Mouse (Mus musculus): ENCODE measurements around the gene Ggact. TPM values are rescaled to one million over a fixed set of nuclear protein-coding genes. Genes with fewer than 3 reads are reported as not detected.

Ggact gene
- total RNA-seq, 1 experiment: 13.6 TPM

DNA sequence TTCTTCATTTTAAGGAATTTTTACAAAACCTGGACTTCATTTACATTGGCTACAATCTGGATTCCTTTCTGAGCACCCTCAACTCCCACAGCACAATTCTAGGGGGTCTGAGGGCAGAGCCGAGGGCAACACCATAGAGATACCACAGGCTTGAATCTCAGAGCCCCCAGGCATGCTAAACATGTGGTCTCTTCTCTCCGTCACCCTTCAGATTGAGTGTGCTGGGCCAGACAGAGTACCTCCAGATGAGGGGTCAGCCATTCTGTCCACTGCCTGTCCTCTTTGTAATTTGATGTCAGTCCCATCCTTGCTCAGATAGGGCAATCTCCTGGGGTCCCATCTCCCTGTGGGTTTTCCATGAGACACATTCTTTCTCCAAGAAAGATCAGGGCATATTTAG, 31.9 kb downstream of the Ggact start:
- no peak for DNase-seq (ENCODE audit: low read depth, low spot score)
- H3K27ac ChIP-seq (ENCODE audit: insufficient read depth, low read depth, low read length, poor library complexity, severe bottlenecking): no peak overlapping the region
- no peaks in the 10 kb centered on the region for H3K36me3 ChIP-seq (ENCODE audit: control insufficient read depth, insufficient read depth, low read length, poor library complexity, severe bottlenecking)
- in situ Hi-C loops (cut with MboI; ENCODE audit: low sequenced_read_pairs in 2 of 2, unreplicated experiment in 2 of 2): loop anchor here in 1 of 2 experiments (25.0 kb wide), 2 partner anchors 669 to 819 kb away; no protein-coding TSS in a partner anchor
- TF ChIP-seq ZNF384 (IDR thresholded peaks at IDR 0.05; ENCODE audit: low read depth, low read length) (no peak), ZC3H11A (IDR thresholded peaks at IDR 0.05; ENCODE audit: borderline replicate concordance, low read depth, low read length) (no peak), MAFK (IDR thresholded peaks at IDR 0.05; ENCODE audit: insufficient read depth, low read depth, low read length) (no peak), HCFC1 (IDR thresholded peaks at IDR 0.05; ENCODE audit: borderline replicate concordance, insufficient read depth, low read length) (no peak), CHD2 (IDR thresholded peaks at IDR 0.05; ENCODE audit: low read depth, low read length) (no peak)
- no peaks in the 10 kb centered on the region for H3K4me1 ChIP-seq (ENCODE audit: control insufficient read depth in 2 of 2, insufficient read depth in 2 of 2, low read length in 2 of 2, poor library complexity in 1 of 2)
- no peak overlapping the region for H3K4me3 ChIP-seq (ENCODE audit: insufficient read depth in 1 of 2, low read depth in 1 of 2, low read length in 2 of 2, poor library complexity in 1 of 2, severe bottlenecking in 1 of 2)
- no peaks in the 10 kb centered on the region for H3K9me3 ChIP-seq (ENCODE audit: control insufficient read depth, insufficient read depth, low read depth, low read length)
- no peak overlapping the region for H3K9ac ChIP-seq (ENCODE audit: insufficient read depth, low read depth, low read length, poor library complexity, severe bottlenecking)

DNA sequence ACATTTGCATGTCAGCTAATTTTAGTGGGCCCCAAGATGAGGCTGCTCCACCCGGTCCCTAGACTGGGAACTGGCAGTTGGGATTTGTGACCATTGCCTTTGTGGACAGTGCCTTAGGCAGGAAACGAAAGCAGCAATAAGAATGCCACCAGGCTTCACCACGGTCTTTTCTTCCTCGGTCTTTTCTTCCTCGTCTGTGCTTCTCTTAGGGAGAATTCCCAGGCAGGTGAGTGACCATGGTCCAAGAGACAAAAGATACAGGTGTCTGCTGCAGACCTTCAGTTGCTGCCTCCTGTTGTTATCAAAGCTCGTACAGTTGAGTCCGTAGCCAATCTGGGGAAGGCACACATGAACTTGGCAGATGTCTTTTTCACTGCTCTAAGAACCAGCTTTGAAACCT, 33.3 kb downstream of the Ggact start:
- no peak overlapping the region for H3K4me3 ChIP-seq (ENCODE audit: insufficient read depth in 1 of 2, low read depth in 1 of 2, low read length in 2 of 2, poor library complexity in 1 of 2, severe bottlenecking in 1 of 2)
- H3K9ac ChIP-seq (ENCODE audit: insufficient read depth, low read depth, low read length, poor library complexity, severe bottlenecking): no peak overlapping the region
- in situ Hi-C loops (cut with MboI; ENCODE audit: low sequenced_read_pairs in 2 of 2, unreplicated experiment in 2 of 2): loop anchor here in 1 of 2 experiments (25.0 kb wide), 2 partner anchors 668 to 818 kb away; no protein-coding TSS in a partner anchor
- no peaks in the 10 kb centered on the region for H3K9me3 ChIP-seq (ENCODE audit: control insufficient read depth, insufficient read depth, low read depth, low read length)
- no peak for TF ChIP-seq HCFC1 (IDR thresholded peaks at IDR 0.05; ENCODE audit: borderline replicate concordance, insufficient read depth, low read length)
- no peak for TF ChIP-seq MAFK (IDR thresholded peaks at IDR 0.05; ENCODE audit: insufficient read depth, low read depth, low read length)
- no peak for TF ChIP-seq CHD2 (IDR thresholded peaks at IDR 0.05; ENCODE audit: low read depth, low read length)
- no peak for TF ChIP-seq ZNF384 (IDR thresholded peaks at IDR 0.05; ENCODE audit: low read depth, low read length)
- TF ChIP-seq ZC3H11A (IDR thresholded peaks at IDR 0.05; ENCODE audit: borderline replicate concordance, low read depth, low read length): no peak
- no peak overlapping the region for H3K27ac ChIP-seq (ENCODE audit: insufficient read depth, low read depth, low read length, poor library complexity, severe bottlenecking)
- H3K4me1 ChIP-seq (ENCODE audit: control insufficient read depth in 2 of 2, insufficient read depth in 2 of 2, low read length in 2 of 2, poor library complexity in 1 of 2): no peaks in the 10 kb centered on the region
- no peak for DNase-seq (ENCODE audit: low read depth, low spot score)
- H3K36me3 ChIP-seq (ENCODE audit: control insufficient read depth, insufficient read depth, low read length, poor library complexity, severe bottlenecking): no peaks in the 10 kb centered on the region

DNA sequence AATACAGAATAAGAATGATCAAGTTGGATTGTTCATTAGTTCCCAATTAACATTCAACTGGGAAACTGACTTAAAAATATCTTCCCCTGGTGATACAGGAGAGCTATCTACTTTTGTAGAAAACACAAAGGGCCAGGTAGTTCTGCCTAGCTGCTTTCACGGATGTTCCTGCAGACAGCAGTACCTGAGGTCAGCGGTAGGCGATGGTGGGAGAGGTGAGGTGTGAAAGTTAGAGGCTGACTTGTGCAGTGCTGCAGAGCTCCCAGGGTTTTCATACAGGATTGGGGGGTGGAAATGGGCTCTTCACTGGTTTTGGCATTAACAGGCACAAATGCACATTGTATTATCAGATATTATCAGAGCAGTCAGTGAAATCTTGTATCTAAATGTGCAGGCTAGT, 35.8 kb downstream of the Ggact start:
- H3K36me3 ChIP-seq (ENCODE audit: control insufficient read depth, insufficient read depth, low read length, poor library complexity, severe bottlenecking): no peaks in the 10 kb centered on the region
- no peaks in the 10 kb centered on the region for H3K4me1 ChIP-seq (ENCODE audit: control insufficient read depth in 2 of 2, insufficient read depth in 2 of 2, low read length in 2 of 2, poor library complexity in 1 of 2)
- no peak overlapping the region for H3K9ac ChIP-seq (ENCODE audit: insufficient read depth, low read depth, low read length, poor library complexity, severe bottlenecking)
- no peaks in the 10 kb centered on the region for H3K9me3 ChIP-seq (ENCODE audit: control insufficient read depth, insufficient read depth, low read depth, low read length)
- no peak for DNase-seq (ENCODE audit: low read depth, low spot score)
- no peak overlapping the region for H3K27ac ChIP-seq (ENCODE audit: insufficient read depth, low read depth, low read length, poor library complexity, severe bottlenecking)
- no peak for TF ChIP-seq ZC3H11A (IDR thresholded peaks at IDR 0.05; ENCODE audit: borderline replicate concordance, low read depth, low read length)
- no peak for TF ChIP-seq HCFC1 (IDR thresholded peaks at IDR 0.05; ENCODE audit: borderline replicate concordance, insufficient read depth, low read length)
- TF ChIP-seq CHD2 (IDR thresholded peaks at IDR 0.05; ENCODE audit: low read depth, low read length): no peak
- no peak for TF ChIP-seq ZNF384 (IDR thresholded peaks at IDR 0.05; ENCODE audit: low read depth, low read length)
- no peak for TF ChIP-seq MAFK (IDR thresholded peaks at IDR 0.05; ENCODE audit: insufficient read depth, low read depth, low read length)
- in situ Hi-C loops (cut with MboI; ENCODE audit: low sequenced_read_pairs in 2 of 2, unreplicated experiment in 2 of 2): loop anchor here in 1 of 2 experiments (25.0 kb wide), 2 partner anchors 665 to 815 kb away; no protein-coding TSS in a partner anchor
- no peak overlapping the region for H3K4me3 ChIP-seq (ENCODE audit: insufficient read depth in 1 of 2, low read depth in 1 of 2, low read length in 2 of 2, poor library complexity in 1 of 2, severe bottlenecking in 1 of 2)

DNA sequence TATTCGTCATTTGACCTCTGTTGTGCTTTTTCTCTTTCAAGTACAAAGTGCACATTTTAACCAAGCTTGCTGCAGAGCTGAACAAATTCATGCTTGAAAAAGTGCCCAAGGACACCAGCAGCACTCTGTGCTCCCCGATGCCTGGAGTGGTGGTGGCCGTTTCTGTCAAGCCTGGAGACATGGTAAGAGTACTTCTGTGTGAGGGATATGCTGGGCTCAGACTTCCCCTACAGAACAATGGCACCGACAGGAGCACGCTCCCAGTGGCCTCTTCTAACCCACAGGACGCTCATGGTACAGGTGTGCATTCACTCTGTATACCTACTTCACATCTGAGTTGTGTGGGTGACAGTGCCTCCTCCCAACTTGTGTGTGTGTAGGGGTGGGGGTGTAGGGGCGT, 36.8 kb downstream of the Ggact start:
- TF ChIP-seq ZC3H11A (IDR thresholded peaks at IDR 0.05; ENCODE audit: borderline replicate concordance, low read depth, low read length) (no peak), ZNF384 (IDR thresholded peaks at IDR 0.05; ENCODE audit: low read depth, low read length) (no peak), CHD2 (IDR thresholded peaks at IDR 0.05; ENCODE audit: low read depth, low read length) (no peak), HCFC1 (IDR thresholded peaks at IDR 0.05; ENCODE audit: borderline replicate concordance, insufficient read depth, low read length) (no peak), MAFK (IDR thresholded peaks at IDR 0.05; ENCODE audit: insufficient read depth, low read depth, low read length) (no peak)
- Histone ChIP-seq H3K4me3 (ENCODE audit: insufficient read depth in 1 of 2, low read depth in 1 of 2, low read length in 2 of 2, poor library complexity in 1 of 2, severe bottlenecking in 1 of 2) (no peak overlapping the region), H3K9me3 (ENCODE audit: control insufficient read depth, insufficient read depth, low read depth, low read length) (no peaks in the 10 kb centered on the region), H3K4me1 (ENCODE audit: control insufficient read depth in 2 of 2, insufficient read depth in 2 of 2, low read length in 2 of 2, poor library complexity in 1 of 2) (no peaks in the 10 kb centered on the region), H3K27ac (ENCODE audit: insufficient read depth, low read depth, low read length, poor library complexity, severe bottlenecking) (no peak overlapping the region), H3K9ac (ENCODE audit: insufficient read depth, low read depth, low read length, poor library complexity, severe bottlenecking) (no peak overlapping the region), H3K36me3 (ENCODE audit: control insufficient read depth, insufficient read depth, low read length, poor library complexity, severe bottlenecking) (no peaks in the 10 kb centered on the region)
- in situ Hi-C loops (cut with MboI; ENCODE audit: low sequenced_read_pairs in 2 of 2, unreplicated experiment in 2 of 2): loop anchor here in 1 of 2 experiments (25.0 kb wide), 2 partner anchors 664 to 814 kb away; no protein-coding TSS in a partner anchor
- no peak for DNase-seq (ENCODE audit: low read depth, low spot score)

Measured in ES-E14 (cell line).